Mouse (Mus musculus) olfactory bulb, adult 2 months (tissue): ENCODE data around the gene Sox5. TPM values are rescaled to one million over a fixed set of nuclear protein-coding genes. Genes with fewer than 3 reads are reported as not detected.

Experiments
- H3K27ac ChIP-seq: fragments of 200-500 bp; 2 replicates; pipeline ENCODE4 v1.5.1; 2012; ENCODE audit warnings: low read depth, low read length; ENCODE audit not compliant: insufficient read depth
- H3K4me1 ChIP-seq: fragments of 200-500 bp; 2 replicates; pipeline ENCODE4 v1.6.1; 2012; ENCODE audit warnings: low read length; ENCODE audit not compliant: control insufficient read depth, insufficient read depth
- H3K4me3 ChIP-seq: fragments of 200-500 bp; 2 replicates; pipeline ENCODE4 v1.5.1; 2012; ENCODE audit warnings: mild to moderate bottlenecking, low read depth, low read length, moderate library complexity; ENCODE audit not compliant: insufficient read depth
- CTCF ChIP-seq: fragments of 200-500 bp; IDR thresholded peaks from 2 replicates; pipeline ENCODE4 v1.5.1; 2012; ENCODE audit warnings: low read depth, mild to moderate bottlenecking, low read length, moderate library complexity; ENCODE audit not compliant: insufficient read depth
- POLR2A ChIP-seq: fragments of 200-500 bp; IDR thresholded peaks from 2 replicates; pipeline ENCODE4 v1.6.1; 2012; ENCODE audit warnings: mild to moderate bottlenecking, low read depth, low read length, moderate library complexity; ENCODE audit not compliant: insufficient read depth
- WGBS: fragments of 180-500 bp; shearing (Covaris S2); methylation state at CpG from one replicate; pipeline ENCODE4 v1.1.7; 2018; 5-methylcytosine and 5-hydroxymethylcytosine counted together
- polyA plus RNA-seq: library from polyadenylated mRNA; stranded (reverse); fragments of >200 nt; gene quantifications from 2 replicates; pipeline ENCODE4 v1.2.4, GENCODE M21; 2012; ENCODE audit warnings: low replicate concordance; ENCODE audit not compliant: missing spikeins, insufficient read depth, insufficient read length

Gene Sox5
- polyA plus RNA-seq, 1 experiment = not detected

- 98% methylated on average over 4 of the region's 4 CpGs for WGBS
- no peak for TF ChIP-seq POLR2A
- no peak for TF ChIP-seq CTCF
- H3K27ac ChIP-seq = no peak overlapping the region
Measured at GRCm38 (mm10) chr6:144755304-144755703, 26.5 kb downstream of the Sox5 start.

GRCm38 (mm10) chr6:144754366-144754765 is 27.4 kb downstream of the Sox5 start:
- H3K4me1 ChIP-seq = peaks cover 15% of the 10 kb centered on the region
- no peak overlapping the region for H3K27ac ChIP-seq
- TF ChIP-seq CTCF (no peak), POLR2A (no peak)
- H3K4me3 ChIP-seq = no peak overlapping the region

More at GRCm38 (mm10) chr6:144755304-144755703, 26.5 kb downstream of the Sox5 start:
- peaks cover 14% of the 10 kb centered on the region for H3K4me1 ChIP-seq
- H3K4me3 ChIP-seq = no peak overlapping the region

GRCm38 (mm10) chr6:144753963-144754296 is 27.8 kb downstream of the Sox5 start:
- Histone ChIP-seq H3K27ac (no peak overlapping the region), H3K4me3 (no peak overlapping the region), H3K4me1 (peaks cover 15% of the 10 kb centered on the region)
- WGBS = 58% methylated on average over 3 of the region's 3 CpGs
- TF ChIP-seq POLR2A = no peak
- TF ChIP-seq CTCF = no peak

GRCm38 (mm10) chr6:144753225-144753962 is 28.4 kb downstream of the Sox5 start:
- no peak overlapping the region for H3K27ac ChIP-seq
- 55% methylated on average over 13 of the region's 13 CpGs for WGBS
- TF ChIP-seq CTCF (no peak), POLR2A (no peak)
- no peak overlapping the region for H3K4me3 ChIP-seq
- peaks cover 15% of the 10 kb centered on the region for H3K4me1 ChIP-seq

- TF ChIP-seq CTCF (no peak), POLR2A (no peak)
- 93% methylated on average over 4 of the region's 4 CpGs for WGBS
- no peak overlapping the region for H3K27ac ChIP-seq
- H3K4me1 ChIP-seq = peaks cover 15% of the 10 kb centered on the region
- H3K4me3 ChIP-seq = no peak overlapping the region
Measured at GRCm38 (mm10) chr6:144751581-144751980, 30.2 kb downstream of the Sox5 start.

GRCm38 (mm10) chr6:144750197-144750596 is 31.6 kb downstream of the Sox5 start:
- TF ChIP-seq CTCF (no peak), POLR2A (no peak)
- 76% methylated on average over 7 of the region's 7 CpGs for WGBS
- Histone ChIP-seq H3K27ac (no peak overlapping the region), H3K4me1 (peaks cover 13% of the 10 kb centered on the region), H3K4me3 (no peak overlapping the region)

GRCm38 (mm10) chr6:144746436-144746835 is 35.3 kb downstream of the Sox5 start:
- 90% methylated on average over 10 of the region's 10 CpGs for WGBS
- no peak overlapping the region for H3K27ac ChIP-seq
- no peak overlapping the region for H3K4me3 ChIP-seq
- TF ChIP-seq POLR2A (no peak), CTCF (no peak)
- H3K4me1 ChIP-seq = peaks cover 9% of the 10 kb centered on the region

- no peak overlapping the region for H3K27ac ChIP-seq
- WGBS = 39% methylated on average over 3 of the region's 3 CpGs
- H3K4me1 ChIP-seq = no peaks in the 10 kb centered on the region
- no peak for TF ChIP-seq POLR2A
- no peak for TF ChIP-seq CTCF
- H3K4me3 ChIP-seq = no peak overlapping the region
Measured at GRCm38 (mm10) chr6:144742559-144742958, 39.2 kb downstream of the Sox5 start.

- Histone ChIP-seq H3K27ac (no peak overlapping the region), H3K4me3 (no peak overlapping the region), H3K4me1 (no peaks in the 10 kb centered on the region)
- TF ChIP-seq CTCF (no peak), POLR2A (no peak)
- WGBS = 65% methylated on average over 3 of the region's 3 CpGs
Measured at GRCm38 (mm10) chr6:144741080-144741655, 40.6 kb downstream of the Sox5 start.
